Mouse (Mus musculus): ENCODE results near the gene Fndc3a. TPM values are rescaled to one million over a fixed set of nuclear protein-coding genes. Genes with fewer than 3 reads are reported as not detected.

The Fndc3a gene
- total RNA-seq (2023), result 10 to 100 TPM; 63.2 to 66.7 TPM

DNA sequence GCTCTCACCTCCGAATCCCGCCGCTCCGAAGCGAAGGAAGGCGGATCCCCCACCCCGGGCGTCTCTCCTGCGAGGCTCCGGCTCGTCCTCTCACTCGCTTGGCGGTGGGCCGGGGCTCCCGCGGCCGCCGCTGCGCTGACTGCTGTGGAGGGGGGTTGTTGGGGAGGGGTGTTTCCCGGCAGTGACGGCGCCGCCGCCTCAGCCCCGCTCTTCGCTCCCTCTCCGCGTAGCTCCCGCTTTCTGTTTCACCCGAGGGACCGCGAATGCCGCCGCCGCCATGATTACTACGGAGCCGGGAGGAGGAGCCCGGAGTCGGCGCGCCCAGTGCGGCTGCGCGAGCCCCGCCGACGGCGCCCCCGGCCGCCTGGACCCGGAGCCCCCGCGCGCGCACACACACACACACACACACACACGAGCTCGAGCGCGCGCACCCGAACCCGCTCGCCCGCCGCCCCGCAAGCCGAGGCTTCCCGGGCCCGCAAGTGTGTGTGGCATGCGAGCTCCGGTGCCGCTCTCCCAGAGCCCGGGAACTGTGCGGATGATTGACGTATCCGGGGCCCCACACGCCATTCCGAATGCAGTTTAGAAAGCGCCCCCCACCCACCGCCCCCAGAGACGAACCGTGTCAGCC is at the start of gene Fndc3a:
Gene Fndc3a, minus strand, starts transcription at position 294 of the 631 bp plus-strand sequence.

DNA sequence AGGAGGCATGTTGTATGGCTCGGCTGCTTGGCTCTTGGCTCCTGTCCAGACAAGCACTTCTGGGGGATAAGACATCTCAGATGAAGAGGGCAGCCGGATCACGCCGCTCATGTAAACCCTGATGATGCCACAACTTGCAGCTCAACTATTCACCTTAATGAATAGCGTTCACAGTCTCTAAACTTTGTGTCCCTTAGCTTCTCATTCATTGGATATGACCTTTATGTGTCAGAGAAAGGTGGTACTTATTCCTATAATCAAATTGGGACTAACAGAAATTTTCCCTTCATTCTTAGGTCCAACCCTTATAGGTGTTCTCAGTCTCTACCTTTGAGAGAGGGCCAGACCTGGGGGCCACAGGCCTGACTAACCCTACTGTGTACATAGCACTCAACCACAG is 218.1 kb downstream of the Fndc3a start, which contains the start of gene Gm9195:
Gene Gm9195, minus strand, starts transcription at position 101 of the 400 bp plus-strand sequence.

Other genes starting within 250 kb of the Fndc3a start
- not detected for gene Gm9195, start 218.2 kb downstream of the Fndc3a start, total RNA-seq (2023)

Data from T-cell, adult 66 days (primary cell).